Mouse (Mus musculus): Measurements from ENCODE around the gene Crispld2. TPM values are rescaled to one million over a fixed set of nuclear protein-coding genes. Genes with fewer than 3 reads are reported as not detected.

Crispld2 gene
- 7.4 and 8.5 TPM in 2 replicates for polyA plus RNA-seq (2016; fragmentation: Nextera tagmentation; extraction: Ambion mirVana)

- Histone ChIP-seq H3K27ac (no peak within 1 kb of the TSS), H3K36me3 (no peaks in the 10 kb centered on the region), H3K27me3 (peaks cover 32% of the 10 kb centered on the region), H3K9ac (replicated peaks) (no peak within 1 kb of the TSS), H3K9me3 (no peaks in the 10 kb centered on the region), H3K4me2 (peak within 1 kb of the TSS; percentile 58), H3K4me3 (replicated peaks) (peak within 1 kb of the TSS; percentile 38), H3K4me1 (replicated peaks) (peaks cover 38% of the 10 kb centered on the region)
- ATAC-seq (ENCODE audit: insufficient number of reproducible peaks, insufficient read depth, low FRiP score, low TSS enrichment, low read depth) = peak; percentile 85
- WGBS = under 1% methylated on average over 25 of the region's 25 CpGs
Observed at GRCm38 (mm10) chr8:119992249-119992648, at the start of gene Crispld2. Gene Crispld2 (plus strand): TSS chr8:119992438.

GRCm38 (mm10) chr8:119943616-119944015, 48.6 kb upstream of the Crispld2 start:
- H3K9ac ChIP-seq (replicated peaks) = no peak overlapping the region; the same call in 1 of the 2 replicates
- H3K27ac ChIP-seq = no peak overlapping the region
- no peak overlapping the region for H3K4me3 ChIP-seq (replicated peaks)
- H3K27me3 ChIP-seq = no peaks in the 10 kb centered on the region
- 90% methylated on average over 10 of the region's 10 CpGs for WGBS
- H3K36me3 ChIP-seq = peaks cover 91% of the 10 kb centered on the region
- ATAC-seq (ENCODE audit: insufficient number of reproducible peaks, insufficient read depth, low FRiP score, low TSS enrichment, low read depth) = no peak
- H3K9me3 ChIP-seq = no peaks in the 10 kb centered on the region
- 0 out of 2 replicates have a peak, but pooled peaks cover 3% of the 10 kb centered on the region for H3K4me1 ChIP-seq (replicated peaks)
- no peak overlapping the region for H3K4me2 ChIP-seq

GRCm38 (mm10) chr8:119944096-119944811, 48.0 kb upstream of the Crispld2 start:
- no peak overlapping the region for H3K9ac ChIP-seq (replicated peaks)
- H3K36me3 ChIP-seq = peaks cover 91% of the 10 kb centered on the region
- no peaks in the 10 kb centered on the region for H3K9me3 ChIP-seq
- no peaks in the 10 kb centered on the region for H3K27me3 ChIP-seq
- H3K27ac ChIP-seq = no peak overlapping the region
- ATAC-seq (ENCODE audit: insufficient number of reproducible peaks, insufficient read depth, low FRiP score, low TSS enrichment, low read depth) = 0 out of 2 replicates have a peak, but pooled peaks have one; percentile 34
- no peak overlapping the region for H3K4me2 ChIP-seq
- 63% methylated on average over 9 of the region's 9 CpGs for WGBS
- H3K4me1 ChIP-seq (replicated peaks) = 0 out of 2 replicates have a peak, but pooled peaks cover 3% of the 10 kb centered on the region
- no peak overlapping the region for H3K4me3 ChIP-seq (replicated peaks)

- Histone ChIP-seq H3K27ac (no peak overlapping the region), H3K27me3 (no peaks in the 10 kb centered on the region), H3K4me1 (replicated peaks) (0 out of 2 replicates have a peak, but pooled peaks cover 3% of the 10 kb centered on the region), H3K4me3 (replicated peaks) (no peak overlapping the region), H3K9ac (replicated peaks) (no peak overlapping the region), H3K4me2 (no peak overlapping the region), H3K36me3 (peaks cover 97% of the 10 kb centered on the region), H3K9me3 (no peaks in the 10 kb centered on the region)
- no peak for ATAC-seq (ENCODE audit: insufficient number of reproducible peaks, insufficient read depth, low FRiP score, low TSS enrichment, low read depth)
- WGBS = 83% methylated on average over 8 of the region's 8 CpGs
Observed at GRCm38 (mm10) chr8:119946326-119946865, 45.8 kb upstream of the Crispld2 start.

GRCm38 (mm10) chr8:119947653-119948052, 44.6 kb upstream of the Crispld2 start:
- Histone ChIP-seq H3K4me1 (replicated peaks) (peaks cover 13% of the 10 kb centered on the region), H3K36me3 (peaks cover 97% of the 10 kb centered on the region), H3K9me3 (no peaks in the 10 kb centered on the region), H3K27me3 (no peaks in the 10 kb centered on the region), H3K9ac (replicated peaks) (no peak overlapping the region), H3K27ac (0 out of 2 replicates have a peak overlapping the region, but pooled peaks have one; percentile 41), H3K4me2 (no peak overlapping the region), H3K4me3 (replicated peaks) (no peak overlapping the region)
- no peak for ATAC-seq (ENCODE audit: insufficient number of reproducible peaks, insufficient read depth, low FRiP score, low TSS enrichment, low read depth)
- WGBS = 88% methylated on average over 19 of the region's 19 CpGs

GRCm38 (mm10) chr8:119948340-119948739, 43.9 kb upstream of the Crispld2 start:
- H3K36me3 ChIP-seq = peaks cover 97% of the 10 kb centered on the region
- WGBS = 88% methylated on average over 15 of the region's 15 CpGs
- no peaks in the 10 kb centered on the region for H3K27me3 ChIP-seq
- H3K4me3 ChIP-seq (replicated peaks) = no peak overlapping the region
- H3K4me2 ChIP-seq = no peak overlapping the region
- H3K4me1 ChIP-seq (replicated peaks) = peaks cover 18% of the 10 kb centered on the region
- H3K9me3 ChIP-seq = no peaks in the 10 kb centered on the region
- no peak overlapping the region for H3K9ac ChIP-seq (replicated peaks)
- H3K27ac ChIP-seq = no peak overlapping the region
- no peak for ATAC-seq (ENCODE audit: insufficient number of reproducible peaks, insufficient read depth, low FRiP score, low TSS enrichment, low read depth)

GRCm38 (mm10) chr8:119952282-119952681, 40.0 kb upstream of the Crispld2 start:
- no peaks in the 10 kb centered on the region for H3K9me3 ChIP-seq
- H3K27me3 ChIP-seq = no peaks in the 10 kb centered on the region
- no peak overlapping the region for H3K4me2 ChIP-seq
- H3K4me3 ChIP-seq (replicated peaks) = no peak overlapping the region
- H3K4me1 ChIP-seq (replicated peaks) = peaks cover 30% of the 10 kb centered on the region
- peaks cover 98% of the 10 kb centered on the region for H3K36me3 ChIP-seq
- H3K9ac ChIP-seq (replicated peaks) = no peak overlapping the region
- 0 out of 2 replicates have a peak overlapping the region, but pooled peaks have one; percentile 42 for H3K27ac ChIP-seq
- 66% methylated on average over 7 of the region's 7 CpGs for WGBS
- ATAC-seq (ENCODE audit: insufficient number of reproducible peaks, insufficient read depth, low FRiP score, low TSS enrichment, low read depth) = no peak

- Histone ChIP-seq H3K36me3 (peaks cover 98% of the 10 kb centered on the region), H3K27ac (no peak overlapping the region), H3K9ac (replicated peaks) (no peak overlapping the region), H3K4me3 (replicated peaks) (no peak overlapping the region), H3K4me1 (replicated peaks) (peaks cover 34% of the 10 kb centered on the region), H3K4me2 (no peak overlapping the region), H3K27me3 (no peaks in the 10 kb centered on the region), H3K9me3 (no peaks in the 10 kb centered on the region)
- whole genome bisulfite sequencing = 50% methylated on average over 5 of the region's 5 CpGs
- ATAC-seq (ENCODE audit: insufficient number of reproducible peaks, insufficient read depth, low FRiP score, low TSS enrichment, low read depth) = no peak; the same call in 1 of the 2 replicates
Observed at GRCm38 (mm10) chr8:119952747-119953146, 39.5 kb upstream of the Crispld2 start.

- Histone ChIP-seq H3K4me2 (no peak overlapping the region), H3K36me3 (peaks cover 81% of the 10 kb centered on the region), H3K27ac (no peak overlapping the region), H3K9me3 (no peaks in the 10 kb centered on the region), H3K4me3 (replicated peaks) (no peak overlapping the region), H3K4me1 (replicated peaks) (peaks cover 40% of the 10 kb centered on the region), H3K9ac (replicated peaks) (no peak overlapping the region), H3K27me3 (no peaks in the 10 kb centered on the region)
- ATAC-seq (ENCODE audit: insufficient number of reproducible peaks, insufficient read depth, low FRiP score, low TSS enrichment, low read depth) = no peak
- 92% methylated on average over 8 of the region's 8 CpGs for WGBS
Observed at GRCm38 (mm10) chr8:119955333-119955732, 36.9 kb upstream of the Crispld2 start.

GRCm38 (mm10) chr8:119958076-119958475, 34.2 kb upstream of the Crispld2 start:
- H3K4me3 ChIP-seq (replicated peaks) = no peak overlapping the region
- no peaks in the 10 kb centered on the region for H3K9me3 ChIP-seq
- no peaks in the 10 kb centered on the region for H3K27me3 ChIP-seq
- H3K36me3 ChIP-seq = peaks cover 53% of the 10 kb centered on the region
- 94% methylated on average over 10 of the region's 10 CpGs for WGBS
- H3K4me2 ChIP-seq = no peak overlapping the region
- H3K9ac ChIP-seq (replicated peaks) = no peak overlapping the region
- H3K27ac ChIP-seq = peak overlapping the region; percentile 67; the same call in 1 of the 2 replicates
- ATAC-seq (ENCODE audit: insufficient number of reproducible peaks, insufficient read depth, low FRiP score, low TSS enrichment, low read depth) = no peak
- peaks cover 28% of the 10 kb centered on the region for H3K4me1 ChIP-seq (replicated peaks)

- 0 out of 2 replicates have a peak overlapping the region, but pooled peaks have one; percentile 41 for H3K27ac ChIP-seq
- no peak for ATAC-seq (ENCODE audit: insufficient number of reproducible peaks, insufficient read depth, low FRiP score, low TSS enrichment, low read depth)
- H3K4me3 ChIP-seq (replicated peaks) = no peak overlapping the region
- H3K9me3 ChIP-seq = no peaks in the 10 kb centered on the region
- H3K9ac ChIP-seq (replicated peaks) = no peak overlapping the region
- WGBS = 65% methylated on average over 5 of the region's 5 CpGs
- peaks cover 25% of the 10 kb centered on the region for H3K4me1 ChIP-seq (replicated peaks)
- H3K4me2 ChIP-seq = no peak overlapping the region
- no peaks in the 10 kb centered on the region for H3K27me3 ChIP-seq
- peaks cover 28% of the 10 kb centered on the region for H3K36me3 ChIP-seq
Observed at GRCm38 (mm10) chr8:119960531-119961104, 31.6 kb upstream of the Crispld2 start.
